Mouse (Mus musculus) embryonic facial prominence, embryonic 11.5 days (tissue): Measurements from ENCODE around the gene Rab11fip4. TPM values are rescaled to one million over a fixed set of nuclear protein-coding genes. Genes with fewer than 3 reads are reported as not detected.
A peak's percentile ranks its signal among the peaks of the same experiment; 100 is the strongest.

Source experiments
- ATAC-seq: fragments of 200-750 bp; cut with Nextera tagmentation; replicated peaks from 2 replicates; pipeline ENCODE4 v1.8.0; 2017; ENCODE audit warnings: low read depth; ENCODE audit not compliant: insufficient number of reproducible peaks, low FRiP score, low TSS enrichment
- DNase-seq: peaks from one replicate; pipeline ENCODE4 v3.0.0-alpha.2; 2015; ENCODE audit warnings: low spot score
- H3K27ac ChIP-seq: fragments of 300-500 bp; sonication (generic); replicated peaks from 2 replicates; pipeline ENCODE4 v1.5.1; 2014; ENCODE audit warnings: mild to moderate bottlenecking, low read depth, low read length, control low read depth
- H3K27me3 ChIP-seq: fragments of 300-500 bp; sonication (generic); 2 replicates; pipeline ENCODE4 v1.6.1; 2014; ENCODE audit warnings: mild to moderate bottlenecking, low read length, moderate library complexity, mixed read lengths; ENCODE audit not compliant: control insufficient read depth, insufficient read depth
- H3K36me3 ChIP-seq: fragments of 300-500 bp; sonication (generic); replicated peaks from 2 replicates; pipeline ENCODE4 v1.6.1; 2014; ENCODE audit warnings: low read depth, mild to moderate bottlenecking, low read length, moderate library complexity, mixed read lengths; ENCODE audit not compliant: control insufficient read depth, insufficient read depth
- H3K4me1 ChIP-seq: fragments of 300-500 bp; sonication (generic); 2 replicates; pipeline ENCODE4 v1.6.1; 2014; ENCODE audit warnings: low read length, mixed read lengths; ENCODE audit not compliant: control insufficient read depth, insufficient read depth
- H3K4me2 ChIP-seq: fragments of 300-500 bp; sonication (generic); 2 replicates; pipeline ENCODE4 v1.6.1; 2014; ENCODE audit warnings: low read depth, mild to moderate bottlenecking, control low read depth, low read length, moderate library complexity
- H3K4me3 ChIP-seq: fragments of 300-500 bp; sonication (generic); 2 replicates; pipeline ENCODE4 v1.5.1; 2014; ENCODE audit warnings: low read depth, low read length, control low read depth
- H3K9ac ChIP-seq: fragments of 300-500 bp; sonication (generic); replicated peaks from 2 replicates; pipeline ENCODE4 v1.6.1; 2014; ENCODE audit warnings: mild to moderate bottlenecking, control low read depth, low read length
- H3K9me3 ChIP-seq: fragments of 300-500 bp; sonication (generic); replicated peaks from 2 replicates; pipeline ENCODE4 v1.6.1; 2016; ENCODE audit warnings: mild to moderate bottlenecking, low read length, inconsistent platforms, mixed read lengths; ENCODE audit not compliant: control insufficient read depth
- WGBS: fragments of 180-500 bp; shearing (Covaris S2); extraction: QIAGEN DNeasy Blood & Tissue Kit; methylation state at CpG from one replicate; pipeline ENCODE4 v1.1.7; 2014; 5-methylcytosine and 5-hydroxymethylcytosine counted together
- polyA plus RNA-seq: library from polyadenylated mRNA; unstranded; fragments of >200 nt; fragmentation: Nextera tagmentation; extraction: Ambion mirVana; gene quantifications from 2 replicates; pipeline ENCODE4 v1.2.1, GENCODE M21; 2014

The Rab11fip4 gene
- polyA plus RNA-seq, 1 experiment from 2014 or later = 9.2 TPM

DNA sequence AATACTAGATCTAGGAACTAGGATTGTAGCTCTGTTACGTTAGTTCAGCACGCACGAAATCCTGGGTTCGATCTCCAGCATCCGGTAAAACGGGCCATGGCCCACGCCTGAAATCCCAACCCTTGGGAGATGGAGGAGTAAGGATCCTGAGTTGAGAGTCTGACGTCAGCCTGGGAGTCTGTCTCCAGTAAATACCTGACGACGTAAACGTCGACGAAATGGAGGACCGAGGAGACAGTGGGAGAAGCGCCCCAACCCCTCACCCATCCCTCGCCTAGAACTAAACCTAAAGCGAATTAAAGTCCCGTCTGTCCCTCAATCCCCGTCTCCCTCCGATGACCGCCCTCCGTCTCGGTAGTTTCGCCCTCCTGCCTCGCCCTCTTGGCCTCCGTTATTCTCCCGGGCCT, 112.9 kb downstream of the Rab11fip4 start:
- H3K9me3 ChIP-seq = no peaks in the 10 kb centered on the region
- peak overlapping the region; percentile 88 for H3K9ac ChIP-seq
- no peaks in the 10 kb centered on the region for H3K27me3 ChIP-seq
- peak overlapping the region; percentile 41 for H3K4me2 ChIP-seq
- peak overlapping the region; percentile 93 for H3K27ac ChIP-seq
- no peaks in the 10 kb centered on the region; the same call in 1 of the 2 replicates for H3K4me1 ChIP-seq
- 0% methylated on average over 27 of the region's 27 CpGs for WGBS
- ATAC-seq (peak; percentile 49), DNase-seq (peak; percentile 78)
- peak overlapping the region; percentile 86 for H3K4me3 ChIP-seq
- H3K36me3 ChIP-seq = no peaks in the 10 kb centered on the region

DNA sequence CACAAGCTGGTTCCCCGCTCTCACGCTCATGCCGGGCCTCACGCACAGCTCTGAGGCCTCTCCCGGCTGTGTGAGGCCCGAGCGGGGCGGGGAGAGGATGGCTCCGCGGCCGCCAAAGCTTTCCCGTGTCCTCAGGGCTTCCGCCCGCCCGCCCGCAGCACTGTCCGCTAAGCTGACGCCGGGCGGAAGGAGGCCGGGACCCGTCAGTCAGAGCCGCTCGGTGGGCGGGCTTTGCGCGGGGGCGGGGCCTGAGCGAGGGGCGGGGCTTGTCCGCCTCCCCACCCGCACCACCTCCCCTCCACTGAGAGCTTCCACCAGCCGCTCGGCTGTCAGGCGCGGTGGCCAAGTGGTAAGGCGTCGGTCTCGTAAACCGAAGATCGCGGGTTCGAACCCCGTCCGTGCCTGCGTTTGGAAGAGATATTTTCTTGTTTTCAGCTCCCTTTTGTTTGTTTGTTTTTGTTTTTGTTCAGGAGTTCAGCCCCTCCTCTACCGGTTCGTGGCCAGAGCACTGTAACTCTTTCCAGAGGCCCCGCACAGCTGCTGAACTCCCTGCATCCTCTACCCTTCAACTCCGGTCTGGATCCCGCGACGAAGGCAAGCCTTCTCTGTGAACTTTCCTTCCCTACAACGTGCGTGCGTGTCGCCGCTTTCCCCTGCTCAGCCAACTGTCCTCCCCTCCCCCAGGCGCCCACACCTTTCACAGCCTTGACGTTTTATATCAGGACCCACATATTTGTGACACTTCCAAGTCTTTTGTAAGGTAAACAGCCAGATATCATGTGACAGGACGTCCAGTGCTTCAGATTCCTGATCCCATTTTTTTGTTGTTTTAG, 113.5 kb downstream of the Rab11fip4 start:
- Histone ChIP-seq H3K9ac (peak overlapping the region; percentile 88), H3K9me3 (no peaks in the 10 kb centered on the region), H3K27ac (peak overlapping the region; percentile 93), H3K4me2 (peak overlapping the region; percentile 41), H3K4me1 (no peaks in the 10 kb centered on the region; the same call in 1 of the 2 replicates), H3K4me3 (peak overlapping the region; percentile 86), H3K36me3 (no peaks in the 10 kb centered on the region), H3K27me3 (no peaks in the 10 kb centered on the region)
- DNase-seq (peak; percentile 95), ATAC-seq (peak; percentile 88)
- WGBS = under 1% methylated on average over 61 of the region's 61 CpGs

DNA sequence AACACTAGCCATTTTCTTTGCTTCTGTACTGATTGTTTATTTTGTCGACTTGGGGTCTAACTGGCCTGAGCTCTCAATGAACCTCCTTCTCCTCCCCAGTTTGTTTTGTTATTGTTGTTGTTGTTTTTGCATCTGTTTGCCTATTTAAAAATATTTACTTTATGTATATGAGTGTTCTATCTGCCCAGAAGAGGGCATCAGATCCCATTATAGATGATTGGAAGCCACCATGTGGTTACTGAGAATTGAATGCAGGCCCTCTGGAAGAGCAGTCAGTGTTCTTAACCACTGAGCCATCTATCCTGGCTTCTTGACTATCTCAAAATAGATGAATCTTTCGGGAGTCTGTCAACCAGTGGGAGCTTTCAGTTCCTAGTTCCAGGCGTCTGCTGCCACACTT, 116.1 kb downstream of the Rab11fip4 start:
- WGBS = 80% methylated on average over 3 of the region's 3 CpGs
- no peaks in the 10 kb centered on the region for H3K9me3 ChIP-seq
- H3K27me3 ChIP-seq = peaks cover 10% of the 10 kb centered on the region
- H3K9ac ChIP-seq = no peak overlapping the region
- no peak overlapping the region for H3K4me3 ChIP-seq
- DNase-seq (no peak), ATAC-seq (no peak)
- no peaks in the 10 kb centered on the region for H3K36me3 ChIP-seq
- peaks cover 2% of the 10 kb centered on the region for H3K4me1 ChIP-seq
- no peak overlapping the region for H3K4me2 ChIP-seq
- H3K27ac ChIP-seq = no peak overlapping the region

DNA sequence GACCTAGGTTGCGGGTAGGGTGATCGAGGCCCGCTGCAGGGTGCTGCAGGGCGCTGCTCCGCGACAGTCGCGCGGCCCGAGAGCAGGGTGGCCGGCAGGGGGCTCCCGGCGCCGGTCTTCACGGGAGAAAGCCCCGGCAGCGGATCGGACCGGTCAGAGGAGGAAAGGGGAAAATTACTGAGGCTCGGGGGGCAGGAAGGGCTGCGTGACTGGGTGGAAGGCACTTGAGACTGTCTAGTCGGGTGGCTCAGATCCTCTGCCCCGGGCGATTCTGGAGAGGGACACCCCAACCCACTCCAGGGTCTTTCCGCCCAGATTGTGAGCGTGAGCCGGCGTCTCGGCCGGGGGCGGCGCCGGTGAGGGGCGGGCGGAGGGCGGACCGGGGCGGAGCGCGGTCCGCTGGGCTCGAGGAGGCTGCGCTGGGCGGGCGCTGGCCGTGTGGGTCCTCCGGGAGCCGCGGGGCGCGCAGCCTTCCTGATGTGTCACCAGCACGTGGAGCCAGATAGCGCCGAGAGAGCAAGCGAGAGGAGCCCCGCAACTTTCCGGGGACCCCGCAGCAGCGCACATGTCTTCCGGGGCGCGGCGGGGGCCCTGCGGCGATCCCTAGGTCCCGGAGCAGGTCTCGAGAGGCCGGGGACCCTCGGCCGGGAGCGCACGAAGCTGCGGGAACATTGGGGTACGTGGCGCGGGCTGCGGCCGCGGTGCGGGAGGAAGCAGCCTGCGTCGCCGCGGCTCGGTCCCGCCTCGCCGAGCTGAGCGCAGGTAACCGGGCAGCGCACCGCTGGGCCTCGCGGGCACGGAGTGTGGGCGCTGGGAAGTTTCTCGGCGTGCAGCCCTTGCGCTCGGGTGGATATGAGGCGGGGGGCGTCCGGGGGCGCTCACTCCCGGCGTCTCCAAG, 120.1 kb downstream of the Rab11fip4 start:
- peaks cover 18% of the 10 kb centered on the region for H3K27me3 ChIP-seq

DNA sequence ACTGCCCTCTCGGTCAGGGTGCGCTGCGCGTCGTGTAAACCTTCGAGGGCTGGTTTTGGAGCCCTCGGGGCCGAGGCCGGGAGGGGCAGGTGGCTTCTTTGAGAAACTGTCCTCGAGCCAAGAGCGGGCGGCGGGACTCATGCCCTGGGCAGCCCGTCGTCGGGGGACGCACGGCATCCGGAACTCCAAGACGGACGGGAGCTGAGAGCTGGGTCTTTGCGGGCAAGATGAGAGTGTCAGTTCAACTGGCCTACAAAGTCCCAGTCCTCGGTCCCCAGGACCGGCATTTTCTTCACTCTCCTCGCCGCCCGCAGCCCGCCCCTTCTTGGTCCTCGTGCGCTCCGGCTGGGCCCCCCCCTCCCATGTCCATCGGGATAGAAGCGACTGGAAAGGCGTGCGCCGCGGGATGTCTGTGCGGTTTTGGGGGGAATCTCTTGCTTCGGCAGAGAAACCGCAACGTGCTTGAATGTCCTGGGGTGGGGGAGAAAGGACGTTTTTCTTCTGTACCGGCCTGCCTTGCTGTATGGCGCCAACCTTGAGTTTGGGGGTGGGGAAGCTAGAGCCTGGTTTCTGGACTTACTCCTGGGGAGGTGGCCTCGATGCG, 120.9 kb downstream of the Rab11fip4 start:
- WGBS = 2% methylated on average over 46 of the region's 46 CpGs
- Histone ChIP-seq H3K9me3 (no peaks in the 10 kb centered on the region), H3K27ac (no peak overlapping the region), H3K4me2 (peak overlapping the region; percentile 100), H3K36me3 (no peaks in the 10 kb centered on the region), H3K27me3 (peaks cover 18% of the 10 kb centered on the region), H3K4me3 (peak overlapping the region; percentile 62), H3K4me1 (peaks cover 2% of the 10 kb centered on the region; the same call in 1 of the 2 replicates), H3K9ac (peak overlapping the region; percentile 64)
- DNase-seq (peak; percentile 33), ATAC-seq (no peak)

More for the DNA sequence above, 120.1 kb downstream of the Rab11fip4 start:
- WGBS = under 1% methylated on average over 94 of the region's 106 CpGs
- no peaks in the 10 kb centered on the region for H3K36me3 ChIP-seq
- peak; percentile 76 for ATAC-seq
- DNase-seq = peak; percentile 85
- peak overlapping the region; percentile 100 for H3K4me2 ChIP-seq
- H3K9me3 ChIP-seq = no peaks in the 10 kb centered on the region
- peaks cover 2% of the 10 kb centered on the region; the same call in 1 of the 2 replicates for H3K4me1 ChIP-seq
- H3K27ac ChIP-seq = no peak overlapping the region
- peak overlapping the region; percentile 62 for H3K4me3 ChIP-seq
- peak overlapping the region; percentile 64 for H3K9ac ChIP-seq

DNA sequence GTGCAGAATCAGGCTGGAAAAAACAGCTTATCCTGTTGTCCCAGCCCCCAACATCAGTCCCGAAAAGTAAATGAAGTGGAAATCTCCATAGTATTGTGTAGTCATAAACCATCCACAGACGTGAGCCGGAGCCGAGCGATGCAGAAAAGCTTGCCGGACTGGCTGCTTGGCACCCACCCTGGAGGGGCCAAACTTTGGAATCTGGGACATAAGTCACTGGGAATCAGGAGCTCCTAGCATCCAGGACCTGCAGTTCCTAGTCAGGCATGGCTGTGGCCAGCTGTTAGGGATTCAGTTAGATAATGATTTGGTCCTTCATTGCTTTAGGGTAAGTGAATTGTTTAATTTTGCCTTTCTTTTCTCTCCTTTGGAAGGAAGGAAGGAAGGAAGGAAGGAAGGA, 122.2 kb downstream of the Rab11fip4 start:
- ATAC-seq (no peak), DNase-seq (no peak)
- no peak overlapping the region for H3K27ac ChIP-seq
- H3K9me3 ChIP-seq = no peaks in the 10 kb centered on the region
- no peaks in the 10 kb centered on the region for H3K36me3 ChIP-seq
- no peak overlapping the region for H3K9ac ChIP-seq
- peaks cover 2% of the 10 kb centered on the region; the same call in 1 of the 2 replicates for H3K4me1 ChIP-seq
- WGBS = 66% methylated on average over 6 of the region's 6 CpGs
- H3K27me3 ChIP-seq = peaks cover 18% of the 10 kb centered on the region
- no peak overlapping the region for H3K4me2 ChIP-seq
- H3K4me3 ChIP-seq = no peak overlapping the region

DNA sequence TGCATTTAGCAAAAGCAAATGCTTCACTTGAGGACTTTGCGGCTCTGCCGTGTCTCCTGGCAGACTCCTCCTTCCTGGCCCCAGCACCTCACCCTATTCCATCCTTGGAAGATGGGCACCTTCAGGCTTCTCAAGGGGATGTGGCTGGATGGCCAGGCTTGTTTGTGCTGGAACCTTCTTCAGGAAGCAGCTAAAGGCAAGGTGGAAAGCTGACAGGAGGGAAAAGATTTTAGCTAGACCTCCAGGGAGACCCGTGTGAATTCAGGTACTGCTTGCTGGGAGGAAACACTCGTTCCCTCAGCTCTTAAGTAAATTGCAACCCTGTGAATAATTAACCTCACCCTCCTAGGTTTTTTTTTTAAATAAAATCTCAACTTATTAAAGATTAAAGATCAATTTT, 122.7 kb downstream of the Rab11fip4 start:
- ATAC-seq (no peak), DNase-seq (no peak)
- no peak overlapping the region for H3K9ac ChIP-seq
- H3K9me3 ChIP-seq = no peaks in the 10 kb centered on the region
- H3K27ac ChIP-seq = no peak overlapping the region
- H3K27me3 ChIP-seq = peaks cover 18% of the 10 kb centered on the region
- peaks cover 2% of the 10 kb centered on the region; the same call in 1 of the 2 replicates for H3K4me1 ChIP-seq
- 54% methylated on average over 4 of the region's 4 CpGs for WGBS
- H3K4me2 ChIP-seq = no peak overlapping the region
- H3K4me3 ChIP-seq = no peak overlapping the region
- H3K36me3 ChIP-seq = no peaks in the 10 kb centered on the region
